Mouse (Mus musculus): ENCODE measurements at regions not wholly inside any gene's neighbourhood (a gene's known extent, or its start where the extent isn't known, plus 50 kb on each side); places are given as distances from the start of the nearest gene placed in this dataset.
A peak's percentile ranks its signal among the peaks of the same experiment; 100 is the strongest.

- DNase-seq = no peak
These were observed 68.6 kb upstream of the Rph3a start for GRCm38 (mm10) chr5:121078531-121078930.

- peak in 1 of 2 experiments; percentile 37 for DNase-seq
These were observed 66.8 kb upstream of the Rph3a start for GRCm38 (mm10) chr5:121076741-121077140.

DNA sequence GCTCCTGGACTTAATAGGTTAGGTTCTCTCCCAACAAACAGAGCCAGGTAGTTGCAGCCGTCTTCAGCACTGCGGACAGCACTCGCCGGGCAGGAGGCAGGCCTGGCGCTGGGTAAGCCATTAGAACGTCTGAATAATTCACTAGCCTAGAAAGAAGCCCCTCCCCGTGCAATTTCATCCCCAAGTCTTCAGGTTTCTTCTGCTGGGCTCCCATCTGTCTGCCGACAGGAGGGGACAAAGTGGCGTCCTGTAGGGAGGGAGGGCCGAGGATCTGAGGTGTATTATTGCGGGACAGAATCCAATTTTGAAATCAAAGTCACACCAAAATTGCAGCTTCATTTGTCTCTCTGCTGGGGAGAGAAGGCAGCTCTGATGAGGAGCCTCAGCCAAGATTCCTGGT lies 58.9 kb upstream of the Rph3a start:
- DNase-seq = peak; percentile 60

DNA sequence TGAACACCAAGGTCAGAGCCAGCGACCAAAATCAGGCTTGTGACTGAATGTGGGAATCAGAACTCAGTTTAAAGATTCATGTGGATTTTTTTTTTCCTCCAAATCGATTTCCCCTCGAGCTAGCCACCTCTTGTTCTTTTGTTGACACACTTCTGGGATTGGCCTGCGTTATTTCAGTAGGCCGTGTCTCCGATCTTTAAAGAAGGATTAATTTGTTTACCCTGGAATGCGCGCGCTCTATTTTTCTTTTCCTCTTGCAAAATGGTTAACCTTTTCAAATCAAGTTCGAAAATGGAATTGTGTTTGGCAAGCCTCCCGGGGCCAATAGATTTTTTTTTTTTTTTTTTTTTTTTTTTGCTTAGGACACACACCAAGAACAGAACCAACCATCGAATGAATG lies 54.8 kb upstream of the Rph3a start:
- DNase-seq = no peak

GRCm38 (mm10) chr5:121062930-121063584 lies 53.2 kb upstream of the Rph3a start:
- DNase-seq = peak in 1 of 2 experiments; percentile 20

- no peak for DNase-seq
These were observed 51.8 kb upstream of the Rph3a start for GRCm38 (mm10) chr5:121061688-121062087.
